Mouse (Mus musculus) forebrain, embryonic 15.5 days (tissue): ENCODE measurements around the gene Tef. TPM values are rescaled to one million over a fixed set of nuclear protein-coding genes. Genes with fewer than 3 reads are reported as not detected.

ENCODE experiments used
- ATAC-seq: fragments of 200-750 bp; cut with Nextera tagmentation; replicated peaks from 2 replicates; pipeline ENCODE4 v1.8.0; 2017; ENCODE audit warnings: mild to moderate bottlenecking, moderate TSS enrichment, moderate library complexity
- H3K27ac ChIP-seq: fragments of 300-500 bp; sonication (generic); replicated peaks from 2 replicates; pipeline ENCODE4 v1.5.1; 2015; ENCODE audit warnings: mild to moderate bottlenecking, inconsistent platforms
- H3K27me3 ChIP-seq: fragments of 300-500 bp; sonication (generic); 2 replicates; pipeline ENCODE4 v1.6.1; 2015; ENCODE audit warnings: inconsistent platforms
- H3K36me3 ChIP-seq: fragments of 300-500 bp; sonication (generic); 2 replicates; pipeline ENCODE4 v1.6.1; 2015; ENCODE audit warnings: mild to moderate bottlenecking, inconsistent platforms
- H3K4me1 ChIP-seq: fragments of 300-500 bp; sonication (generic); 2 replicates; pipeline ENCODE4 v1.6.1; 2015; ENCODE audit warnings: inconsistent platforms
- H3K4me2 ChIP-seq: fragments of 300-500 bp; sonication (generic); replicated peaks from 2 replicates; pipeline ENCODE4 v1.6.1; 2015; ENCODE audit warnings: mild to moderate bottlenecking, inconsistent platforms
- H3K4me3 ChIP-seq: fragments of 300-500 bp; sonication (generic); 2 replicates; pipeline ENCODE4 v1.5.1; 2015; ENCODE audit warnings: mild to moderate bottlenecking, inconsistent platforms
- H3K9ac ChIP-seq: fragments of 300-500 bp; sonication (generic); replicated peaks from 2 replicates; pipeline ENCODE4 v1.6.1; 2015; ENCODE audit warnings: mild to moderate bottlenecking, inconsistent platforms
- H3K9me3 ChIP-seq: fragments of 300-500 bp; sonication (generic); 2 replicates; pipeline ENCODE4 v1.6.1; 2016; ENCODE audit warnings: inconsistent platforms
- WGBS: fragments of 180-500 bp; shearing (Covaris S2); methylation state at CpG from one replicate; pipeline ENCODE4 v1.1.7; 2015; ENCODE audit warnings: mixed read lengths; 5-methylcytosine and 5-hydroxymethylcytosine counted together
- polyA plus RNA-seq: library from polyadenylated mRNA; unstranded; fragments of >200 nt; fragmentation: Nextera tagmentation; extraction: Ambion mirVana; gene quantifications from 2 replicates; pipeline ENCODE4 v1.2.1, GENCODE M21; 2015

Tef gene
- polyA plus RNA-seq, 1 experiment from 2014 or later: 31.9 TPM

DNA sequence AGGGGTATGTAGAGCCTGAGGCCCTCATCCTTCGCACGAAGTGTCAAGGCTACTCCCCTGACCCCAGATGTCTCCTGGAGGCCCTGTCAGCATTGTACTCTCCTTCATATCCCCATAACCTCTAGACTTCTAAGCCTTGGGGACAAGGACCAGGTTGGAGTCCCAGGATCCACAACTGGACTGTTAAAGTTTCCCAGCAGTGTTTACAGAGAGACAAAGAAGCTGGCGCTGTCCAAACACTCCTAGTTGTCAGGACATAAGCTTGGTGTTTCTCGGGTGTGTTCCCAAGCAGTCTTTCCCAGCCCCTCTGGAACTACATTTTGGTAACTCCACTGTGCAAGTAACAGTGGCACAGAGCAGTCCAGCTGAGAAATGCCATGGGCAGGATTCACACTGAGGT lies 31.3 kb downstream of the Tef start:
- 80% methylated on average over 4 of the region's 4 CpGs for WGBS
- H3K36me3 ChIP-seq: no peaks in the 10 kb centered on the region
- H3K9ac ChIP-seq: no peak overlapping the region
- H3K4me1 ChIP-seq: peaks cover 15% of the 10 kb centered on the region
- ATAC-seq: no peak
- H3K4me2 ChIP-seq: no peak overlapping the region
- no peak overlapping the region for H3K27ac ChIP-seq
- H3K27me3 ChIP-seq: no peaks in the 10 kb centered on the region
- no peaks in the 10 kb centered on the region for H3K9me3 ChIP-seq
- H3K4me3 ChIP-seq: no peak overlapping the region

DNA sequence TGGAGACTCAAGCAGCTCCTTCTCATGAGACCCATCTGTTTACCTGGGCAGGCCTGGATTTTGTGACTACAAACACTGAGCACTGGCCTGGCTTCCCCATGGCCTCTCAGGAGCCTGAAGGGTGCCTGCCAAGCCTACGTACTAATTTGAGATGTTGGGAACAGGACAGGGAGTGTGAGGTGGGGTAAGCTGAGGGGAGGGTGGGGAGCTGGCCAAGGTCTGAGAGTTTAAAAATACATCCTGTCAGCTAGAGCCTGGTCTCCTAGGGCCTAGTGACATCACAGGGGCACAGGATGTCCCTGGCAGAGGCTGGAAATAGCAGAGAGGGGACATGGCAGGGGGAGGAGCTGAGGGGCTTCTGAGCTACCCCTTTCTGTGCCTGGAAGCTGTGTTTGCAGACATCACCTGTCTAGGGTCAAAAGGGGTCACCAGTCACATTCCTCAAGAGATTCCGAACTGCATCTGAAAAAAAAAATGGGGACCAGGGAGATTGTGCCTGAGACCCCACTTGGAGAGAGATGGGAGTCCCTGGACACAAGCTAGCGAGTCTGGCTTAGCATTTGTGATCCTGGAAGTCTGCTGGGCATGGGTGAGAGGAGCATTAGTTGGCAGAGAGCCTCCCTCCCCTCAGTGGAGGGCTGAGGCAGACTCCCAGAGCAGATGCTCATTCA lies 32.1 kb downstream of the Tef start:
- Histone ChIP-seq H3K9me3 (no peaks in the 10 kb centered on the region), H3K4me1 (peaks cover 16% of the 10 kb centered on the region), H3K27ac (no peak overlapping the region), H3K27me3 (no peaks in the 10 kb centered on the region), H3K9ac (no peak overlapping the region), H3K4me2 (no peak overlapping the region), H3K4me3 (no peak overlapping the region), H3K36me3 (no peaks in the 10 kb centered on the region)
- no peak for ATAC-seq
- 55% methylated on average over 3 of the region's 3 CpGs for WGBS

DNA sequence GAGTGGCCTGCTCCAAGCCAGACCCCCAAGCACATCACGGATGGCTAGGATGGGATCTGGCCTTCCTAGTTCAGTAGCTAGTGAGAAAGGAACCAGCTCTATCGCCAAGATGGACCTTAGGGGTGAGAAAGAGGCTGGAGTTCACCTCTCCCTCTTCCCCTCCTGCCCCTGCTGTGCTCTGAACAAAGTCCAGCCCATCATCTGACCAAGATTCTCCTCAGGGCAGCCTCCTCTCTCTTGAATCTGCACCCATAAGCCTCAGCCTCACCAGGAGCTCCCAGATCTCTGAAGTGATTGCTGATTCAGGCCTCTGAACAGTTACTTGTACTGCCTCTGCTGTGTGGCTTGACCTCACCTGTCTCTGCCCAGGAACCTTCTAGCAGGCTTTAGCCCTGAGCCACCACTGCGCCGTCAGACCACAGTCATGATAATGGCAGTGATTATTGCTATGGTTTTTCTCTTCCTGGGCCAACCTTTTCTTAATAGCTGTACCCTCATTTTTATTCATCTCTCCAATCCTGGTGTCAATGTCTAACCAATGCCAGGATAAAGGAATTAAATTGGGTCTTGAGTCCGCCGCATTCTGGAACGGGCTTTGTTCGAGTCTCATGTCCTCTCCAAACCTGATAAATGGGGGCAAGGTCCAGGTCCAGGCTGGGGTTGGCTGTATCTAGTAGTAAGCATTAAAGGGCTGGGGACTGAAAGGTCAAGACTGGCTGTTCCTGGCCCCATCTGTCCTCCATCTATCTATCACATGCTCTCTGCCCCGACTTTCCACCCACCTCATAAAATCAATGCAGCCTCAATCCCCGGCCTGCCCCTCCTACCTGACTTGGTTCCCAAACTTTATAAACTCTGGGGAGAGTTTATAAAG lies 33.0 kb downstream of the Tef start:
- WGBS: 74% methylated on average over 10 of the region's 10 CpGs

DNA sequence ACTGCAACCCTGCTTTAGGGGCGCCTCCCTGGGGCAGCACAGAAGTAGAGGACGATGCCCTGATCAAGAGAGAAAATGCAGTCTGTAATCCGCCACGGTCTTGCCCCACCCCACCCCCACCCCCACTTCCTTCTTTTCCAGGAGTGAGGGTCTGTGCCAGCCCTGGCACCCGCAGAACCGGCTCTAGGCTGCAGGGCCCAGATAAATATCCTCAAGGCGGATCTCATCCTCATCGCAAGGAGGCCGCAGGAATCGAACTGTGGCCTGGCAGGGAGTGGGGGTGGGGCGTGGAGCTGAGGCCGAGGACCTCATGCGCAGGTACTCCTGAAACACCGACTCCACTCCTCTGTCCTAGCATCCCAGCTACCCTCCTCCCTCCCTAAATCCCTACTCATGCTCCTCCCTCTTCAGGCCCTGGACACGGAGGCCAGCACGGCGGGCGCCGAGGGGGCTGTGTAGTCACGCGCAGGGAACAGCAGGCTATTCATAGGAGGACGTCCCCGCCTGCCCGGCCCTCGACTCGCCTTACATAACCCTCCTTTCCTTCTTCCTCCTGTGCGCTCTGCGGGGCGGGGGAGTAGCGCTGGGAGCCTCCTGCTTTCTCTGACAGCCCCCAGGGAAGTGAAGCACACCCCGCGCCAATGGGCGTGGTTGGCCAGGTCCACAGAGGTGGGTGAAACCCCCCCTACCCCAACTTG lies 34.1 kb downstream of the Tef start:
- Histone ChIP-seq H3K36me3 (no peaks in the 10 kb centered on the region), H3K4me1 (peaks cover 24% of the 10 kb centered on the region), H3K4me2 (peak overlapping the region; percentile 41), H3K4me3 (peak overlapping the region; percentile 29), H3K9me3 (no peaks in the 10 kb centered on the region), H3K27ac (no peak overlapping the region), H3K27me3 (no peaks in the 10 kb centered on the region), H3K9ac (peak overlapping the region; percentile 27; the same call in 1 of the 2 replicates)
- 1% methylated on average over 33 of the region's 33 CpGs for WGBS
- peak; percentile 51 for ATAC-seq

More for the DNA sequence above, 33.0 kb downstream of the Tef start:
- no peak overlapping the region for H3K27ac ChIP-seq
- no peak overlapping the region for H3K9ac ChIP-seq
- H3K4me3 ChIP-seq: no peak overlapping the region
- H3K36me3 ChIP-seq: no peaks in the 10 kb centered on the region
- no peak overlapping the region for H3K4me2 ChIP-seq
- H3K9me3 ChIP-seq: no peaks in the 10 kb centered on the region
- no peaks in the 10 kb centered on the region for H3K27me3 ChIP-seq
- peaks cover 24% of the 10 kb centered on the region for H3K4me1 ChIP-seq
- no peak for ATAC-seq

DNA sequence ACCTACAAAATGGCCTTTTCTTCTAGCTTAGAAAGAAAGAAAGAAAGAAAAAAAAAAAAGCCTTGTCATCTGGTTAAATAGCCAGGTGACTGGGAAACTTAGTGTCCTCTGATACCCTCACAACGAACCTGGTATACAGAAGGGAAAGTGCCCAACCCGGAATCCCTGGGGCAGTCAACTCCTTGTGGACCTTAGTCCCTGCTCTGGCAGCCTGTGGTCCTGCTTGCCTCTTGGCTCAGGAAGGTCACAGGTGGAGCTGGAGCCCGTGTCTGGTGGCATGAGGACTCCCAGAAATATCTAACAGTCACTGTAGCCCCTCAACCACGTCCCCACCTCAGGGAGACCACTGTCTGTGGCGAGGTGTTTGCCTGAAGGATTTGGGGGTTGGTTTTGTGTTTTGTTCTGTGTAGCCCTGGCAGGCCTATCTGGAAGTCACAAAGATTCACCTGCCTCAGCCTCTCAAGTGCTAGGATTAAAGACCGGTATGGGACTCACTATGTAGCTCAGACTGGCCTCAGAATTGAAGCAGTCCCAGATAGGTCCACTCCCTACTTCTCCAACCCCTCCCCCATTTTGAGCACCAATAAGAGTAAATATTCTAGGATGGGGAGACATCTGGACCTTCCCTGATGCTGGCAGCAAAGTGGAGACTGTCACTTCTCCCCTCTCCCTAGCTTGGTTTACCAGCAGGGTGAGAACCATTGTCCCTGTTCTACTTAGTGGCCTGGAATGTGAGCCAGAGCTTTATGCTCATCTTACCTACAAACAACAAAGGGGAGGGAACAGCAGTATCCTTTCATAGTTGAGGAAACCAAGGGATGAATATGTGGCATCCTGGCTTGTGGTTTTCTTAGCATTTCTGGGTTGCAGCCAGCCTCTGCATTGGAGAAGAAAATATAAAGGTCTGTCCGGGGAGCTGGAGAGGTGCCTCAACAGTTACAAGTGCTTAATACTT lies 35.0 kb downstream of the Tef start:
- no peaks in the 10 kb centered on the region for H3K9me3 ChIP-seq
- H3K27ac ChIP-seq: no peak overlapping the region
- no peak overlapping the region for H3K4me2 ChIP-seq
- no peaks in the 10 kb centered on the region for H3K36me3 ChIP-seq
- H3K27me3 ChIP-seq: no peaks in the 10 kb centered on the region
- 65% methylated on average over 7 of the region's 7 CpGs for WGBS
- ATAC-seq: no peak
- H3K9ac ChIP-seq: no peak overlapping the region
- 0 out of 2 replicates have a peak overlapping the region, but pooled peaks have one; percentile 29 for H3K4me3 ChIP-seq
- H3K4me1 ChIP-seq: peaks cover 21% of the 10 kb centered on the region

DNA sequence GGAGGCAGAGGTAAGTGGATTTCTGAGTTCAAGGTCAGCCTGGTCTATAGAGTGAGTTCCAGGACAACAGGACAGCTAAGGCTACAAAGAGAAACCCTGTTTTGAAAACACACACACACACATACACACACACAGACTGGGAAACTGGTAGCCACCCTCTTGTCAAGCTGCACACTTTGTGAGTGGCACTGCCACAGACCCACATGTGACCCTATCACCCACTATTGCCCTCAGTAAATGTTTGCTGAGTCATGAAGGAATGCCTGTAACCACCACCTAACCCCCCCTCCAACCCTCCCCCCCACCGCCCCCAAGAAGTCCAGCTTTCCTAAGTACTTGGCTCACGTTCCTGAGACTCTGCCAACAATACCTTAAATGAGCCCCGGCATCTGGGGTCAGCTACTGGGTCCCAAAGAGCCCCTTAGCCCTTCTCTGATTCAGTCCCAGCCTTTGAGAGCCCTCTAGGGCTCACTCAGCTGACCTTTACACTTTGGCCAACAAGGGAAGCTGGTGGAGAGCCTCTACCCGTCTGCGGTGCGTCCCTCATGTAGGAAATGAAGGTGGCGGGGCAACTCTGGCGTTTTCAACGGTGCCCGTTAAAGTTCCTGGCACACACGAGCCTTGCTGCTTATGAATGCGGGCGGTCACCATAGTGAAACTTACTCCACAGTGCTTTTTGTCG lies 36.5 kb downstream of the Tef start:
- Histone ChIP-seq H3K4me1 (peaks cover 21% of the 10 kb centered on the region), H3K27ac (no peak overlapping the region), H3K36me3 (no peaks in the 10 kb centered on the region), H3K27me3 (no peaks in the 10 kb centered on the region), H3K4me3 (no peak overlapping the region), H3K9me3 (no peaks in the 10 kb centered on the region), H3K4me2 (no peak overlapping the region), H3K9ac (no peak overlapping the region)
- ATAC-seq: no peak
- 44% methylated on average over 14 of the region's 14 CpGs for WGBS

DNA sequence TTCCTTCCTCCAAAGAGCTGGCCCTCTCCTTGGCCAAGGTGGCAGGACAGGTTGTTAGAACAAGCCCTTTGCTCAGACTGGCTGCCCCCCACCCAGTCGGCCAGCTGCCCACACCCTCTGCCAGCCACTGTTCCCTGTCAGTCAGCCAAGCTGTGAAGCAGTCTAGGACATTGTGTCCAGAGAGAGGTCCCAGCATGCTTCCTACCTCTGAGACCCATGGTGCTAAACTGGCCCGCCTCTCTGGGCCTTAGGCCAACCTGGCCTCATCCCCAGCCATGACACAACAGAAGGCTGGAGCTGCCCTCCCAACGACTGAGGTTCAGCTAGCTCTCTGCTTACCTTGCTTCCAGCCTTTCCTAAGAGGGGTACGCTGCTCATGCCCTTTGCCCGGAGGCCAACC lies 37.4 kb downstream of the Tef start:
- Histone ChIP-seq H3K9ac (no peak overlapping the region), H3K27me3 (no peaks in the 10 kb centered on the region), H3K4me2 (no peak overlapping the region; the same call in 1 of the 2 replicates), H3K9me3 (no peaks in the 10 kb centered on the region), H3K27ac (0 out of 2 replicates have a peak overlapping the region, but pooled peaks have one; percentile 23), H3K4me1 (peaks cover 21% of the 10 kb centered on the region), H3K4me3 (no peak overlapping the region), H3K36me3 (no peaks in the 10 kb centered on the region)
- WGBS: 44% methylated on average over 5 of the region's 5 CpGs
- peak; percentile 77 for ATAC-seq

DNA sequence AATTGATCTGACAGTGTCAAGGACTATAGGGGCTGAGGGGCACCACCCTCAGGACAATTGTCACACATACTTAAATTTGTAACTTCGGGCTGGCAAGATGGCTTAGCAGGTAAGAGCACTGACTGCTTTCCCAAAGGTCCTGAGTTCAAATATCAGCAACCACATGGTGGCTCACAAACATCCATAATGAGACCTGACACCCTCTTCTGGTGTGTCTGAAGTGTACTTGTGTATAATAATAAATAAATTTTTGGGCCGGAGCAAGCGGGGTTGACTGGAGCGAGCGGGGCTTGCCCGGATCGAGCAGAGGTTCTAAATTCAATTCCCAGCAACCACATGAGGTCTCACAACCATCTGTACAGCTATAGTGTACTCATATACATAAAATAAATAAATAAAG lies 38.1 kb downstream of the Tef start:
- WGBS: 90% methylated on average over 7 of the region's 7 CpGs

DNA sequence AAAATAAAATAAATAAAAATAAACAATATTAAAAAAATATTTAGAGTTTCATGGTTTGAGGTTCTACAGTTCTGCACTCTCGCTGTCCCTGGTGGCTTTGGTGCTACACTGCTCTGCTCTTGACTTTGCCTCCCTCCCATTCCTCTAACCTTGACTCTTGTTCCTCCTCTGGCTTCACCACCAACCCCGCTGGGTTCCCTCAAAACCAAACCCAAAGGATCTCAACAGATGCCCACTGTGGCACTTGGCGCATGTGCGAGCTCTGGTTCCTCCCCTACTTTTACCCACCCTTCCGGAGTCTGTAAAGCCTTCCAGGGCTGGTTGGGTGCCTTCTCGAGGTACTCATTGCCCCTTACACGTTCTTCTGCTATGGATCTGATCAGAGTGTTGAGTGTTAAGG lies 40.1 kb downstream of the Tef start:
- 85% methylated on average over 7 of the region's 7 CpGs for WGBS
- H3K9ac ChIP-seq: no peak overlapping the region

More for the DNA sequence above, 38.1 kb downstream of the Tef start:
- no peaks in the 10 kb centered on the region for H3K9me3 ChIP-seq
- no peaks in the 10 kb centered on the region for H3K36me3 ChIP-seq
- no peak overlapping the region for H3K4me3 ChIP-seq
- no peaks in the 10 kb centered on the region for H3K27me3 ChIP-seq
- no peak overlapping the region for H3K27ac ChIP-seq
- H3K4me2 ChIP-seq: no peak overlapping the region
- H3K4me1 ChIP-seq: peaks cover 21% of the 10 kb centered on the region
- no peak for ATAC-seq
- no peak overlapping the region for H3K9ac ChIP-seq

DNA sequence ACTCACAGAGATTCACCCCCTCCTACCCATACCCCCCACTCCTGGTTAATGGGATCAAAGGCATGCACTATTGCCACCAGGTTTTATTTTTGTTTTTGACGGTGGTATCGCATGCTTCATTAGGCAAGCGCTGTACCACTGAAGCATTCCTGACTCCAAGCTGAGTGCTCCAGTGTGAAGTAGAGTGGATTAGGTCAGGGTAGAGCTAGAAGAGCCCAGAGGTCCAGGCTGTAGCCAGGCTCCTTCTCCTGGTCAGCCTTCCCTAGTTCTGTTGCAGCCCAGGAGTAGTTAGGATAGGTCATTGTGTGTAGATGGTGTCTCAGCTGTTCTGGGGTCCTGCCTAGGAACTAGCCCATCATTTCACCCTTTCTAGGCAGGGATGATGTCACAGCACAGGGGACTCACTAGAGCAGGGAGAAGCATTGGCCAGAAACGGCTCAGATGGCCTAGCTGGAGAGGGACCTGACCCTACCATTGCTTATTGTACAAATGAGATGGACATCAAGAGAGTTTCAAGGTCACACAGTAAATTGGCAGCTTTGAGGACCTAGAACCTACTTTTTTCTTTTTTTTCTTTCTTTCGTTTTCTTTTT lies 42.9 kb downstream of the Tef start:
- 62% methylated on average over 5 of the region's 5 CpGs for WGBS
- Histone ChIP-seq H3K27me3 (no peaks in the 10 kb centered on the region), H3K9me3 (no peaks in the 10 kb centered on the region), H3K9ac (no peak overlapping the region), H3K4me3 (no peak overlapping the region), H3K4me2 (no peak overlapping the region), H3K36me3 (peaks cover 13% of the 10 kb centered on the region), H3K27ac (no peak overlapping the region), H3K4me1 (0 out of 2 replicates have a peak, but pooled peaks cover 2% of the 10 kb centered on the region)
- no peak for ATAC-seq

More for the DNA sequence above, 40.1 kb downstream of the Tef start:
- Histone ChIP-seq H3K4me1 (peaks cover 9% of the 10 kb centered on the region), H3K9me3 (no peaks in the 10 kb centered on the region), H3K4me3 (no peak overlapping the region), H3K27me3 (no peaks in the 10 kb centered on the region), H3K36me3 (no peaks in the 10 kb centered on the region), H3K4me2 (no peak overlapping the region), H3K27ac (no peak overlapping the region)
- ATAC-seq: no peak
